Mouse (Mus musculus): ENCODE data around the gene Slc12a3.
"Not testable (repeated sequence)": the region's sequence is repeated elsewhere in the genome, so short reads cannot be mapped to it uniquely, and the experiment has no call there.

Slc12a3 gene

DNA sequence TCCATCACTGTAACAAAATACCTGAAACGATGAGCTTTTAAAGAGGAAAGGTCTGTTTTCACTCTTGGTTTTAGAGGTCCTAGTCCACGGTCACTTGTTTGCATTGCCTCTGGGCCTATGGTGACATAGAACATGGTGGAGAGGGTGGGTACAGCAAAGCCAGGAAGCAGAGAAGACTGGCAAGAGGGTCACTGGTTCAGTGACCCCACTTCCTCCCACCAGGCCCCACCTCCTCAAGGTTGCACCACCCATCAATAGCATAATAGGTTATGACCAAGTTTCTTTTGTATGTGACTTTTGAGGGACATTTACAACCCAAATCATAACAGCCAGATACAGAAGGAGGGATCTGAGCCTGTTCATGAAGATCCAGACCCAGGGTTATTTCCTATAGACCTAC lies 47.6 kb downstream of the Slc12a3 start:
- peak in 1 of 2 experiments; percentile 33 for DNase-seq

DNA sequence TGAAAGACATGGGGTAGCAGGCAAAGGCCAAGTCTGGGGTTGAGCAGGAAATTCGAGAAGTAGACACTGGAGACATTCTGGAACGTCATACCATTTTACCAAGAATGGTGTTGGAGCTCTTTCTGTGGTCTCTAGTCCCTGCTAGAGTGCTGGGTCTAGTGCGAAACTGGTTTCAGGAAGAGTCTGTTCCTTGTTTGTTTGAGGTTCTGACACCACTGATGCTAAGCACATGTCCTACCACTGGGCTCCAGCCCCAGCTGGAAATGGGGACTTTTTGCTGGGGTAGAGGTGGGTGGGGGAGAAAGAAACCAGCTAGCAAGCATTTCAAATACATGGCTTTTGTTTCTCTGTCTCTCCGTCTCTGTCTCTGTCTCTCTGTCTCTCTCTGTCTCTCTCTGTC lies 48.0 kb downstream of the Slc12a3 start:
- DNase-seq, result no peak

DNA sequence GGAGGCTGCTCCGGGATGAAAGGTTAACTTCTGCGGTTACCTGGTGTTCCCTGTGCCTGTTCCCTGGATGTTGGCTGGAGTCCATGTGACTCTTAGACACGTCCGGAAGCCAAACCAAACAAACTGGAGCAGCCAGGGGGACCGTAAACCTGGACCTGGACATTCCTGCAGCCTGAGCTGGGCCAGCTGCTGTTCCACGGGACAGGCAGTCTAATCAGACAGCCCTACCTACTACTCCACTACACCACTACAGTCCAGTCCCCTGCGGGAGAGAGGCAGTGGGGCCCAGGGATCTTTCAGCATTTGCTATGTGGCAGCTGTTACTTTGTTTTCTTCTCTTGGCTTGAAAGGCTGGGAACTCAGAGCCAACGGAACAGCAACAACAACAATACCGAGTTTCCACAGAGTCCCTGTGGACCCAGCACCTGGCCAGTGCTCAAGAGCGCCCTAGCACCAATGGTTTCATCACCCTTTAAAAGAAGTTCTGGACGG lies 48.8 kb downstream of the Slc12a3 start:
- DNase-seq, result no peak

DNA sequence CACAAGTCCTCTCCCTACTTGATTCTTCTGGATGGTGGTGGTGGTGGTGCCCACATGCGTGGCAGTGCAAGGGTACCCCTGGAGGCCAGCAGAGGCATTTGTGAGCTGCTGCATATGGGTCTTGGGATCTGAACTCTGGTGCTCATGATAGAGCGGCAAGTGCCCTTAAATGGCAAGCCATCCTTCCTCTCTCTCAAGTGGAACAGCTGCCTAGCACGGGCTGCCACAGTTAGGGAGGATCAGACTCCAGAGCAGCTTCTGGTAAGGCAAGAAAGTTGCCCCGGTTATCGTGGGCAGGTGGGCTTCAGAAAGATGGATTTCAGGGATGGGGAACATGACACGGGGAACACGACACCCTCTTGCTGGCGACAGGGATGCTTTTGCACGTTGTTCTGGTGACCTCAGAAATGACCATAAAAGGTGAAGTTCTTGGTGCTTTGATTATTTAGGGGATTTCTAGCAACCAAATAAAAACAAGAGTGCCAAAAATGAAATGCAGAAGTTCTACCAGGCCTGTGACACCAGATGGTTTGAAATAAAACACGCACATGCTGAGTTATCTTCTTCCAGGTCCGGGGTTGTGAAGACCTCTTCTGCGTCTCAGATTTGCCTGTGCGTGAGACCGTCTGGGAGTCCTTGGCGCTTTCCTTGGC lies 49.9 kb downstream of the Slc12a3 start:
- DNase-seq, result peak in 1 of 2 experiments; percentile 46

DNA sequence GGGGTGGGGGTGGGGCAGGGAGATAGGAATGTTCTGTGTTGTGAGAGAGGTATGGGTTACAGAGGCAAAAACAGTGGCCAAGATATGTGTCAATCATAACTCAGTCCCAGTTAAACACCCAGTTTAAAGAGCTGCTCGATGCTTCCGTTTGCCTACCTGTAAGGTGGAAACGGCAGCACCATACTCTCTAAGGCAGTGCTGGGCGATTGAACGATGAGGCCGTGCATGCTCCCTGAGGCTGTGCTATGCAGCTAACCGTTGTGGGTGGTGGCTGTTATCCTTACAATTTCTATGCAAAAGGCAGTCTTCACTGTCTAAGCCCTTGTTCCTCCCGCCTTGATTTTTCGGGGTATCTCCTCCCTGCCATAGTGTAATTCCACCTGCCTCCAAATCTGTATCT lies 50.7 kb downstream of the Slc12a3 start:
- DNase-seq, result no peak

DNA sequence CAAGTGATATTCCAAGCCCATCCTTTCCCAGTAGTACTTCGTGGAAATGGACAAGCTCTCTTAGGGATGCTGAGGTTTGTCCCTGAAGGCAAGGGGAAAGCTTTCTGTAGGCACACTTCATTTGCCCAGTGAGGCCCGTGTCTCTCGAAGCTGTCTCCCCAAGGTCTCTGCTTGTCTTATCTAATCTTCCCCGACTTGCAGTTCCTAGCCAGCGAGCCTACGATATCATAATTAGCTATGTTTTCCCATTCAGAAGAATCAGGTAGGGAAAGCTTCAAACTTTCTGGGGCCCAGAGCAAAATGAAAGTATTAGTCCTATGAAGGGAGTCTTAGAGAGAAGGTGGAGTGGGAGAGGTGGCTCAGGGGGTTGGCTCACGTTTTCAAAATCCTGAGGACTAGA lies 55.2 kb downstream of the Slc12a3 start:
- DNase-seq, result no peak

DNA sequence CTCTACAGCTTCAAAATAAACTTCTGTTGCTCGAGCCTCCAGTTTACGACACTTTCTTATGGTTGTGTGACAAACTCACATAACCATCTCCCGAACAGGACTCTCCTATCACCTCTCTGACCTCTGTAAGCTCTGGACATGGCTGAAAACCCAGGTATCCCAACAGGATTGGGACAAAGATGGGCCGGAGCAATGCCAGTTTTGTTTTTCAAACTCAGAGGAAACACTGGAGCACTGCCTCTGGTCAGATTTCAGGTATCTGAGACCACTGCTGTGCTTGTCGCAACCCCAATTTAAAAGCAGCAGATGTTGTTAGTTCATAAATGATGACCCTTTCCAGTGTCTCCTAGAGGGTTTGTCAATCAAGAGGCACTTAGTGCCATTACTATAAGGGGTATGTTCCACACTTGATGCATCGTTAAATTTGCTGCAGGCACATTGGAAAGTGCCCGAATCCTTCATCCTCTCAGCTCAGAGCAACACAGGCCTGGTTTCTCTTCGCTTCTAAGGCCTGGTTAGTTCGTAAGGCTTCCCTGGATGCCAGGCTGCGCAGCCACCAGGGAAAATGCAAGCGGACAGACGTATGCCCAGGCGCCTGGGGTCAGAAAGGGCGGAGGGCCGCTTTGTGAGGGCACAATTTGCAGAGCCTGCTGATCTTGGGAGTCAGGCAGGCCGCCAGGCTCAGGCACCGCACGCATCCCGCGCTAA lies 56.7 kb downstream of the Slc12a3 start:
- DNase-seq, result no peak

DNA sequence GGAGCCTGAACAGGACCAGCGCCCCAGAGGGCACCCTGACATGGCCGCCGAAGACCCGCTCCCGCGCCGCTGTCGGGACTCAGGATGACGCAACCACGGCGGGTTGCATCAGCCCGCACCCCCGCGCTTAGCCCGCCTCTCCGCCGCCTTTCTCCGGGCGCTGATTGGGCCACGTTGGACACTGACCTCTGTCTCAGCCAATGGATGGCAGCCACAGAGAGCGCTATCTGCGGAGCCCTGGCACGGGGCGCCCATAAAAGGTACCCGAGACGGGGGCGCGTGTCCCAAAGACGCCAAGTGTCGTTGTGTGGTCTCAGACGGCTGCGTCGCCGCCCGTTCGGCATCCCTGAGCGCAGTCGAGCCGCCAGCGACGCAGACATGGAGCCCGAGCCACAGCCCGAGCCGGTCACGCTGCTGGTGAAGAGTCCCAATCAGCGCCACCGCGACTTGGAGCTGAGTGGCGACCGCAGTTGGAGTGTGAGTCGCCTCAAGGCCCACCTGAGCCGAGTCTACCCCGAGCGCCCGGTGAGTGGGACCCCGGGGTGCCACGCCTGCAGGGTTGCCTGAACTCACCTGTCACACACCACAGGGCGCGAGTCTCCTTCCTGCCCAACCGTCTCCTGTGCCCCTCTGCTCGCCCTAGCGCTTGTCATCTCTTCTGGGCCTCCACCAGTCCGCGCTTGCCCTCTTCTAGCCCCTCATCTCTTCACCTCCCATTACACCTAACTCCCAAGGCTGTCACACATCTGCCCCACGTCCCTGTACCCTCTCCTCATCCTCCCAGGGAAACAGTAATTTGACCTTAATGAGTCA lies 57.4 kb downstream of the Slc12a3 start, which contains the start of gene Herpud1:
Gene Herpud1, plus strand, starts transcription at position 225 of the 813 bp plus-strand sequence.
- DNase-seq, result peak; percentile 95 to 97

DNA sequence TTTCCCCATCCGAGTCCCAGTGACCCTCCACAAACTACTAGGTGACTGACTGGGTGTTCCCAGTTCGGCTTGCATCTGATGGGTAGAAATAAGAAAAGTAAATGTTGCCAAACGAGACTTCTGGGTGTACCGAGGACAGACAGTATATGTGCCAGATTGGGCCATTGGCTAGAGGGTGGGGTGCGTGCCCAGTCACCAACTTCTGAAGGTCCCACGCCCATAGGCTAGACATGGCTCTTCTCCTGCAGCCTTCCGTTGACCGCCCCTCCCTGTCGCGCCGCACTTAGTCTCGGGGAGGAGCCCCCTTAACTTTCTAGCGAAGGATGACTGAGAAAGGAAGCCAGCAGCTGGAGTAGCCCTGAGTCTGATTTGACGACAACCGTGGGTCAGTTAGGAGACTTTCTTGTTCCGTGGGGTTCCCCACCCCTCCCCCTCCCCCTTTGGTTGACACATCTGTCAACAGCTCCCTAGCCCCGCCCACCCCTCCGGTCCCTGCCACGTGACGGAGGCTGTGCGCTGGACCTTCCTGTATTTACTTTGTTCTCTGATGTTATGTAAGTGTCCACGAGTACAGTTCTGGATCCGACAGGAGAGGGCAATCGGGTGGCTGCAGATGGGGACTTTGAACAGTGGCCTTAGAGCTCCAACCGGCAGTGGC lies 58.2 kb downstream of the Slc12a3 start:
- peak; percentile 68 to 70 for DNase-seq

DNA sequence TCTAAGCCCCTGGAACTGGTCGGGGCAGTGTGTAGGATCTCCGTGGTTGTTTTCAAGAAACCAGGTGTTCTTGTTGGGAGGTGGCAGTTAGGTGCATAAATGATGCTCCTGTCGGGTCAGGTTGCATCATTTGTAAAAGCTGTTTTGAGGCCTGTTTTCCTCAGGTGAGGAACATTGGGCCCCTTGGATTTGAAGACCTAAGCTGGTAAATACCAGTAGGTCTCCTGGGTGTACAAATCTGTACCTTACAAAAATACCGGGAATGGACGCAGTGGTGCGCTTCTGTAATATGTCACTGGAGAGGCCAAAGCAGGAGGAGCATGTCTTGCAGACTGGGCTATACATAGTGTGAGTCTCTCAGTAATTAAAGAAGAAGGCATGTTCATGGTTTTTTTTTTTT lies 58.8 kb downstream of the Slc12a3 start:
- no peak for DNase-seq

DNA sequence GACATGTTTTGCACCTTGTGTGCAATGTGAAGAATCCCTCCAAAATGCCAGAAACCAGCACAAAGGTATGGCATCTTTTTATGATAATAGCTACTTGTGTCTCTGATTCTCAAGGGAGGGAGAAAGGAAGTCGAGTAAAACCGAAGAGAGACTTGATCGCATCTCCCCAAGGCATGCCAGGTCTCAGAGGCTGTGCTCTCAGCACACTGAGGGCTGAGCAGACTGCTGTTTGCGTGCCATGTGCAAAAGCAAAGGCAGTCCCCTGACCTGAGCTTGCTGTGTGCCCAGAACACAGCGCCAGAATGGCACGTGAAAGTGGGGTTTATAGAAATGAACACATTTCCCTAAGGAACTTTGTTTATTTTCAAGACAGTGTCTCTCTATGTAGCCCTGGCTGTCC lies 60.5 kb downstream of the Slc12a3 start:
- no peak for DNase-seq

DNA sequence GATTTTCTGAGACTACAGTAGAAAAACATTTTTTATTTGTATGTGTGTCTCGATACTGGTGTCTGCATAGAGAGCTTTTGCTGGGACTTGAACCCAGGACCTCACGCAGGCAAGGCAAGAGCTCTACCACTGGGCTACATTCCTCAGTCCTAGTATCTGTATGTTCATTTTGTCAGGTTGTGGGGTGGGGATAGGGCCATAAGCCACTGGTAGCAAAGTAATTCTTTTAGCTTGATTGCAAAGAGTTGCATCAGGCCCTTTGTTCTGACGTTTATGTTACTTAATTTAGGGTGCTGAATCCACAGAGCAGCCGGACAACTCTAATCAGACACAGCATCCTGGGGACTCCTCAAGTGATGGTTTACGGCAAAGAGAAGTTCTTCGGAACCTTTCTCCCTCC lies 61.4 kb downstream of the Slc12a3 start:
- DNase-seq, result no peak

DNA sequence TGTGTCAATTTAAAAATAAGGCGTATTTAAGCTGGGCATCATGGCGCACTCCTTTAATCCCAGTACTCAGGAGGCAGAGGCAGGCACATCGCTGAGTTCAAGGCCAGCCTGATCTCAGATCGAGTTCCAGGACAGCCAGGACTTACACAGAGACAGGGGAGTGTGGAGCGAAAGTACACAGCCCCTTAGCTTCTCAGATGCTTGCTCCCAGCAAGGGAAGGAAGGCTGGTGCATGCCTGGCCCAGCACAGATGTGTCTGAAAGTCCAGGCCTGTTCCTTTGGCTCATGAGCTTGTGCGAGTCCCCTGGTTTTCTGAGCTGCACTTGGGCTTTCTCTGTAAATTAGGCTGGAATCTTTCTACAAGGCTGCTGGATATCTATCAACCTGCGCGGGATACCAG lies 61.9 kb downstream of the Slc12a3 start:
- no peak for DNase-seq

DNA sequence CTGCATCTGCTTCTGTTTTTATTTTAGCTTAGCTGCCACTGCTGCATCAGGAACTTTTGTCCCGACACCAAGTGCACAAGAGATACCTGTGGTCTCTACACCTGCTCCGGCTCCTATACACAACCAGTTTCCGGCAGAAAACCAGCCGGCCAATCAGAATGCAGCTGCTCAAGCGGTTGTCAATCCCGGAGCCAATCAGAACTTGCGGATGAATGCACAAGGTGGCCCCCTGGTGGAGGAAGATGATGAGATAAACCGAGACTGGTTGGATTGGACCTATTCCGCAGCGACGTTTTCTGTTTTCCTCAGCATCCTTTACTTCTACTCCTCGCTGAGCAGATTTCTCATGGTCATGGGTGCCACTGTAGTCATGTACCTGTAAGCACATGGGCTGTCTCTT lies 63.1 kb downstream of the Slc12a3 start:
- peak in 1 of 2 experiments; percentile 56 for DNase-seq

DNA sequence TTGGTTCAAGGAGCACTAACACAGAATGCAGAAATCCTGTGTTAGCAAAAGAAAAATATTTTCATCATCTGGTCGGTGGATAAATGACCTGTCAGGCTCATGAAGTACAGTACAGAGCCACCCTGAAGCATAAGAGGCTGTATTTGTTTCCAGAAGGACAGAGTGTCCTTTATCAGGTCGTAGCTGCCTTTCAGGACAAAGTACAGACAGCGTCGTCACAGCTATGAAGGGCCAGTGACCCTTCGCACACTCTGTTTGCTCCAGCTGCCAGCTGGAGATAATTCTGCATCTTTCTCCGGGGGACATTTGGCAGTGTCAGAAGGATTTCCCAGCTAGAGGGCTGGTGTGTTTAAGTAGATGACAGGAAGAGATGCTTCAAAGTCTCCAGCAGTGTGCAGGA lies 63.6 kb downstream of the Slc12a3 start:
- DNase-seq, result no peak

DNA sequence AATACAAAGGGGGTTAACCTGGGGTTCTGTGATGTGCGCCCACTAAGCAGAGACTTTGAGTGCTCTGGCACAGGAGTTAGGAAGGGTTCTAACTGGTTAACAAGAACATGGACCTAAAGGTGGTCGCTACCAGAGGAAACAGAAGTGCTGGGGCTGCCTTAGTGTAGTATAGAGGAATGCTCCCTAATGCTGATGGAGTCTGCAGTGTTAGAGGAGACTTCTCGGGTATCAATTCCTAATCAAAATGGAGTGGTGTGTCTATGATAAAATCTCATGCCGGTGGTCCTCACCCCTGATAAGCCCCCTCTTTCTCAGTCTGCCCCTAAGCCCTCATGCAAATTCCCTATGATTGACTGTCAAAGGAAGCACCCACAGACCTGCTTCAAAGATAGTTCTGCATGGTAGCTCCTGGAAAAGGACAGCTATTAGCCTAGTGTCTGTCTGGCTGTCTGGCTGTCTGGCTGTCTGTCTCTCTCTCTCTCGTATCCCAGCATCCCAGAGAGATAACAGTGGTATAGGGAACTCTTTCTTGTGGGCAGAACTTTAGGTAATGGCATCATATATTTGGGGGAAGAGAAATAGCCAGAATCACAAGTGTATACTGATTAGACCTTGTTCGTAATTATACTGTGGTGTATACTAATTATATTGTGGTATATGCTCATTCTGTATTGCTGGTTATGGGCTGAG lies 67.0 kb downstream of the Slc12a3 start:
- no peak for DNase-seq

DNA sequence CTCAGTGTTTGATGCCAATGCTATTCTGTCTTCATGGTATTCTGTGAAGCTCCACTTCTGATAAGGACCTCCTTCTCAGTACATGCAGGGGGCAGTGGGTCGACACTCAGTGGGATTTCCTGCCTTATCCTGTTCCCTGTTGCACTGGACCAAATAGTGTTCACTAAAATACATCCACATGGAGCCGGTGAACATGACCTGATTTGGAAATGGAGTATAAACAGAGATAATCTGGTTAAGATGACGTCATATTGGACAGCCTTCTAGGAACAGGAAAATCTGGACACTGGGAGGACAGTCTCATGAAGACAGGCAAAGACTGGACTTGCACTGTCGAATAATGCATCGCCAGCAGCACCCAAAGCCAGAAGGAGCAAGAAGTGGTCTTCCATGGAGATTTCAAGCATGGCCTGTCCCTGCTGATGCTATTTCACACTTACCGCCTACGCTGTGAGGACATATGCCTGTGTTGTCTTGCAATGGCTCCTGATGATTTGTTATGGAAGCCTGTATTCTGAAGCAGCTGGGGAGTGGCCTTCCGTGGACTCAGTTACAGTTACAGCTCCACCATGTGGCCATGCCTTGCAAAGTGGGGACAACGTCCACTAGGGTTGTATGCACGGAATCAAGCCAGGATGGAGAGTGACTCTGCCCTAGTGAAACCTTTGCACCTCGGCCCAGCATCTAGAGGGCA lies 68.1 kb downstream of the Slc12a3 start:
- peak in 1 of 2 experiments; percentile 58 for DNase-seq

DNA sequence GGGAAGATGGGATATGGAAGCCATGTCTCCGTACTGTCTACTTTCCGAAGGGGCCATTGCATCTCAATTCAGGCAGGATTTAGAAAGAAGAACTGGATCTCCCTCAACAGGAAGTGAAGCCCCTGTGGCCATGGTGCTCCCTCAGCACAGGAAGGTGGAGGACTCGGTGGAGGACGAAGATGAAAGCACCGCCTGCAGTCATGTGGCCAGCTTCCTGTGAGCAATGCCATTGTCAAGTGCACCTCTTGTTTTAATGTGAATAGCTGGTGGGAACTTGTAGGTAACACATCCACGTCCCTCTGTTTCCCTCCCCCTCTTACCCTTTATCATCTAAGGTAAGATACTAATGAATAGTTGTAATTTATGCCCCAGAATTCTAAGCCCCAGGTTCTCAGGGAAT lies 69.6 kb downstream of the Slc12a3 start:
- no peak for DNase-seq

DNA sequence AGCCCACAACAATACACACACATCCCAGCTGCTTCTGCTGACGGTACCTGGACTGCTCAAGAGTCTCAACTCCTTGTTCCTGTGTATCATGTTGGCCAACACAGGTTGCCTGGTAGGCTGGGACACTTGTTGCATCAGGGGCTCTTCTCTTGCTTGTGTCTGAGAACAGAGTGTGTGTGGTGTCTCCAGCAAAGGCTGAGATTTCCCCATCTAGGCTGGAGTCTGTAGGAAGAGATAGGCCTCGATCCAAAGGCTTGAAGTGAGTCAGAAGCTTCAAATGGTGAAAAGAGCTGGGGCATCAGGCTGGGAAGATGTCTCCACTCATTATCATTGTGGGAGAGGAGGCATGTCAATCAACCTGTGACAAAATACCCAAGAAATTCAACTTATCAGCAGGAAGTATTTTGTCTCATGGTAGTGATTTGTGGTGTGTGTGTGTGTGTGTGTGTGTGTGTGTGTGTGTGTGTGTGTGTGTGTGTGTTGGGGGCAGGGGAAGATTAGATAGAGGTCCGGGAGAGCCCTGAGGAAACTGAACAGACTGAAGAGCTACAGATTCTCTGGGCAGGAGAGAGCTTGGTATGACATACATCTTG lies 70.5 kb downstream of the Slc12a3 start:
- DNase-seq, result no peak

DNA sequence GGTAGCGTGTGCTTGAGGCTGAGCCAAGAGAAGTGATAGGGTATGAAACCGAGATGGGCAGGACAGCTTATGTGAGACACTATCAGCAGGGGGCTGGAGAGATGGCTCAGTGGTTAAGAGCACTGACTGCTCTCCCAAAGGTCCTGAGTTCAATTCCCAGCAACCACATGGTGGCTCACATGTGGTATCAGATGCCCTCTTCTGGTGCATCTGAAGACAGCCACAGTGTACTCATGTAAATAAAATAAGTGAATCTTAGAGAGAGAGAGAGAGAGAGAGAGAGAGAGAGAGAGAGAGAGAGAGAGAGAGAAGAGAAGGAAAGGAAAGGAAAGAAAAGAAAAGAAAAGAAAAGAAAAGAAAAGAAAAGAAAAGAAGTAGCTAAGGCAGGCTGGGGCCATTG lies 71.0 kb downstream of the Slc12a3 start:
- not testable (repeated sequence) for DNase-seq

DNA sequence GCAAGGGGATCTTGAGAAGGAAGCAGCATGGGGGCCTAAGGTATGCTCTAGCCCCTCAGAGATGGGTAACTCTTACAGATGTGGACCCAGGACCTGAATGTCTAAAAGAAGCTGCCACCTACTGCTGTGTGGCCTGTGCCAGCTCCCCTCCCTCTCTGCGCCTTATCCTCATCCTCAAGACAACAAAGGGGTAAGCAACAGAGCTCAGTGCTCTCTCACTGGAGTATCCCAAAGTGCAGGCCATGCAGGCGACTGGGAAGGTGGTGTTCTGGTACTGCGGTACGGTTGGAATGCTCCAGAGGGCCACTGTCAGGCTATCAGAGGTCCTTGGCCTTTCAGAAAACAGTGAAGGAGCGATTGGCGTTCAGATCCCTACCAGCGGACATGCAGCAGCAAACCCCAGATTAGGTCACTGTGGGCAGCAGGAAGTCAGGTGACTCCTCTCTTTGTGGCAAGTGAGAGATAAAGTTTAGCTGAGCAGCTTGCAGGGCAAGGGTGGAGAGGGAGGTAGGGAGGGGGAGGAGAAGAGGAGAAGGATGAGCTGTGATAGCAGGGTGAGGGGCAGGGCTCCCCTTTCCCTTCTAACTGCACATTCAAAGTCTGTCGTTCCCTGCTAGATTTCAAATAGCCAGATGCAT lies 79.6 kb downstream of the Slc12a3 start:
- no peak for DNase-seq

All from spleen, adult 18-20 months (tissue).